Mouse (Mus musculus) hindbrain, embryonic 15.5 days (tissue): Measurements from ENCODE around the gene Gdpgp1. TPM values are rescaled to one million over a fixed set of nuclear protein-coding genes. Genes with fewer than 3 reads are reported as not detected.

Source experiments
- ATAC-seq: fragments of 200-750 bp; cut with Nextera tagmentation; 2 replicates; pipeline ENCODE4 v1.8.0; 2017; ENCODE audit warnings: low read depth, moderate number of reproducible peaks, moderate TSS enrichment; ENCODE audit not compliant: low FRiP score
- H3K27ac ChIP-seq: fragments of 300-500 bp; sonication (generic); replicated peaks from 2 replicates; pipeline ENCODE4 v1.5.1; 2015; ENCODE audit warnings: mild to moderate bottlenecking, inconsistent platforms
- H3K27me3 ChIP-seq: fragments of 300-500 bp; sonication (generic); 2 replicates; pipeline ENCODE4 v1.6.1; 2015; ENCODE audit warnings: control low read depth, inconsistent platforms
- H3K36me3 ChIP-seq: fragments of 300-500 bp; sonication (generic); 2 replicates; pipeline ENCODE4 v1.6.1; 2015; ENCODE audit warnings: control low read depth, inconsistent platforms
- H3K4me1 ChIP-seq: fragments of 300-500 bp; sonication (generic); replicated peaks from 2 replicates; pipeline ENCODE4 v1.6.1; 2015; ENCODE audit warnings: control low read depth, inconsistent platforms
- H3K4me2 ChIP-seq: fragments of 300-500 bp; sonication (generic); 2 replicates; pipeline ENCODE4 v1.6.1; 2015; ENCODE audit warnings: moderate library complexity, mild to moderate bottlenecking, inconsistent platforms
- H3K4me3 ChIP-seq: fragments of 300-500 bp; sonication (generic); 2 replicates; pipeline ENCODE4 v1.5.1; 2015; ENCODE audit warnings: mild to moderate bottlenecking, inconsistent platforms
- H3K9ac ChIP-seq: fragments of 300-500 bp; sonication (generic); 2 replicates; pipeline ENCODE4 v1.6.1; 2015; ENCODE audit warnings: inconsistent platforms
- H3K9me3 ChIP-seq: fragments of 300-500 bp; sonication (generic); 2 replicates; pipeline ENCODE4 v1.6.1; 2016; ENCODE audit warnings: control low read depth, inconsistent platforms
- WGBS: fragments of 180-500 bp; shearing (Covaris S2); methylation state at CpG from one replicate; pipeline ENCODE4 v1.1.7; 2015; 5-methylcytosine and 5-hydroxymethylcytosine counted together
- polyA plus RNA-seq: library from polyadenylated mRNA; unstranded; fragments of >200 nt; fragmentation: Nextera tagmentation; extraction: Ambion mirVana; gene quantifications from 2 replicates; pipeline ENCODE4 v1.2.1, GENCODE M21; 2015

Gdpgp1 gene
- polyA plus RNA-seq = 4.5 and 4.6 TPM in 2 replicates

GRCm38 (mm10) chr7:80232489-80233029 lies at the start of gene Gdpgp1, which contains the start of gene Cib1:
Gene Gdpgp1 (plus strand): TSS chr7:80232865.
Gene Cib1 (minus strand): TSS chr7:80232813.
- Histone ChIP-seq H3K36me3 (no peaks in the 10 kb centered on the region), H3K4me1 (peaks cover 29% of the 10 kb centered on the region), H3K4me2 (peak within 1 kb of the TSS; percentile 70), H3K27me3 (0 out of 2 replicates have a peak, but pooled peaks cover 5% of the 10 kb centered on the region), H3K9me3 (no peaks in the 10 kb centered on the region), H3K27ac (peak within 1 kb of the TSS; percentile 67), H3K4me3 (peak within 1 kb of the TSS; percentile 93), H3K9ac (peak within 1 kb of the TSS; percentile 77)
- WGBS = under 1% methylated on average over 54 of the region's 56 CpGs
- peak; percentile 96 for ATAC-seq

GRCm38 (mm10) chr7:80183466-80183865 lies 49.2 kb upstream of the Gdpgp1 start:
- H3K4me1 ChIP-seq = peaks cover 26% of the 10 kb centered on the region
- H3K9me3 ChIP-seq = no peaks in the 10 kb centered on the region
- H3K4me3 ChIP-seq = no peak overlapping the region
- no peaks in the 10 kb centered on the region for H3K36me3 ChIP-seq
- H3K27ac ChIP-seq = no peak overlapping the region
- no peak overlapping the region for H3K9ac ChIP-seq
- 87% methylated on average over 1 of the region's 1 CpGs for WGBS
- no peaks in the 10 kb centered on the region for H3K27me3 ChIP-seq
- no peak for ATAC-seq
- no peak overlapping the region for H3K4me2 ChIP-seq

GRCm38 (mm10) chr7:80183969-80184368 lies 48.7 kb upstream of the Gdpgp1 start:
- no peak for ATAC-seq
- no peaks in the 10 kb centered on the region for H3K9me3 ChIP-seq
- H3K9ac ChIP-seq = no peak overlapping the region
- no peak overlapping the region for H3K4me3 ChIP-seq
- no peak overlapping the region for H3K4me2 ChIP-seq
- H3K27me3 ChIP-seq = no peaks in the 10 kb centered on the region
- H3K4me1 ChIP-seq = peaks cover 31% of the 10 kb centered on the region
- no peak overlapping the region for H3K27ac ChIP-seq
- WGBS = 43% methylated on average over 5 of the region's 5 CpGs
- no peaks in the 10 kb centered on the region for H3K36me3 ChIP-seq

- H3K27me3 ChIP-seq = no peaks in the 10 kb centered on the region
- peaks cover 37% of the 10 kb centered on the region for H3K4me1 ChIP-seq
- no peak for ATAC-seq
- no peaks in the 10 kb centered on the region for H3K9me3 ChIP-seq
- no peak overlapping the region for H3K4me2 ChIP-seq
- no peaks in the 10 kb centered on the region for H3K36me3 ChIP-seq
- no peak overlapping the region for H3K9ac ChIP-seq
- H3K4me3 ChIP-seq = no peak overlapping the region
- H3K27ac ChIP-seq = no peak overlapping the region
- WGBS = 61% methylated on average over 4 of the region's 4 CpGs
Measured at GRCm38 (mm10) chr7:80184551-80184950, 48.1 kb upstream of the Gdpgp1 start.

GRCm38 (mm10) chr7:80184968-80185367 lies 47.7 kb upstream of the Gdpgp1 start:
- Histone ChIP-seq H3K27ac (no peak overlapping the region), H3K4me2 (no peak overlapping the region), H3K27me3 (no peaks in the 10 kb centered on the region), H3K36me3 (no peaks in the 10 kb centered on the region), H3K4me1 (peaks cover 38% of the 10 kb centered on the region), H3K9ac (no peak overlapping the region), H3K9me3 (no peaks in the 10 kb centered on the region), H3K4me3 (no peak overlapping the region)
- no peak for ATAC-seq
- WGBS = 55% methylated on average over 6 of the region's 6 CpGs

GRCm38 (mm10) chr7:80186021-80186420 lies 46.6 kb upstream of the Gdpgp1 start:
- no peak for ATAC-seq
- Histone ChIP-seq H3K9ac (no peak overlapping the region), H3K36me3 (no peaks in the 10 kb centered on the region), H3K9me3 (no peaks in the 10 kb centered on the region), H3K27me3 (no peaks in the 10 kb centered on the region), H3K4me3 (peak overlapping the region; percentile 43), H3K4me1 (peaks cover 38% of the 10 kb centered on the region), H3K4me2 (peak overlapping the region; percentile 65), H3K27ac (no peak overlapping the region)
- WGBS = 18% methylated on average over 8 of the region's 8 CpGs

- peak; percentile 92 for ATAC-seq
- H3K9me3 ChIP-seq = no peaks in the 10 kb centered on the region
- peaks cover 44% of the 10 kb centered on the region for H3K4me1 ChIP-seq
- H3K9ac ChIP-seq = peak within 1 kb of the TSS; percentile 29
- peak within 1 kb of the TSS; percentile 65 for H3K4me2 ChIP-seq
- no peaks in the 10 kb centered on the region for H3K27me3 ChIP-seq
- H3K27ac ChIP-seq = peak within 1 kb of the TSS; percentile 73
- under 1% methylated on average over 51 of the region's 51 CpGs for WGBS
- H3K4me3 ChIP-seq = peak within 1 kb of the TSS; percentile 43
- no peaks in the 10 kb centered on the region for H3K36me3 ChIP-seq
Measured at GRCm38 (mm10) chr7:80186531-80187296, 46.0 kb upstream of the Gdpgp1 start, which contains the start of gene Sema4b. Gene Sema4b (plus strand): TSS chr7:80186841.

GRCm38 (mm10) chr7:80187501-80187900 lies 45.2 kb upstream of the Gdpgp1 start:
- Histone ChIP-seq H3K4me1 (peaks cover 52% of the 10 kb centered on the region), H3K27ac (peak overlapping the region; percentile 73), H3K4me2 (peak overlapping the region; percentile 65), H3K4me3 (peak overlapping the region; percentile 43), H3K36me3 (no peaks in the 10 kb centered on the region), H3K9ac (peak overlapping the region; percentile 29), H3K9me3 (no peaks in the 10 kb centered on the region), H3K27me3 (no peaks in the 10 kb centered on the region)
- no peak for ATAC-seq
- WGBS = 41% methylated on average over 12 of the region's 12 CpGs

GRCm38 (mm10) chr7:80188579-80189125 lies 44.0 kb upstream of the Gdpgp1 start:
- 53% methylated on average over 2 of the region's 2 CpGs for WGBS
- peaks cover 62% of the 10 kb centered on the region for H3K4me1 ChIP-seq
- H3K36me3 ChIP-seq = no peaks in the 10 kb centered on the region
- no peak overlapping the region for H3K9ac ChIP-seq
- peak overlapping the region; percentile 11; the same call in 1 of the 2 replicates for H3K4me2 ChIP-seq
- no peak for ATAC-seq
- H3K9me3 ChIP-seq = no peaks in the 10 kb centered on the region
- H3K4me3 ChIP-seq = no peak overlapping the region
- no peaks in the 10 kb centered on the region for H3K27me3 ChIP-seq
- H3K27ac ChIP-seq = peak overlapping the region; percentile 48

- H3K9ac ChIP-seq = no peak overlapping the region
- no peaks in the 10 kb centered on the region for H3K27me3 ChIP-seq
- H3K9me3 ChIP-seq = no peaks in the 10 kb centered on the region
- WGBS = 33% methylated on average over 11 of the region's 11 CpGs
- peak overlapping the region; percentile 11; the same call in 1 of the 2 replicates for H3K4me2 ChIP-seq
- no peaks in the 10 kb centered on the region for H3K36me3 ChIP-seq
- no peak overlapping the region for H3K4me3 ChIP-seq
- peaks cover 69% of the 10 kb centered on the region for H3K4me1 ChIP-seq
- no peak for ATAC-seq
- H3K27ac ChIP-seq = peak overlapping the region; percentile 48
Measured at GRCm38 (mm10) chr7:80189147-80189933, 43.3 kb upstream of the Gdpgp1 start.

- Histone ChIP-seq H3K27me3 (no peaks in the 10 kb centered on the region), H3K36me3 (no peaks in the 10 kb centered on the region), H3K4me1 (peaks cover 65% of the 10 kb centered on the region), H3K4me3 (no peak overlapping the region), H3K27ac (peak overlapping the region; percentile 72), H3K4me2 (no peak overlapping the region), H3K9me3 (no peaks in the 10 kb centered on the region), H3K9ac (no peak overlapping the region)
- ATAC-seq = no peak
- WGBS = 38% methylated on average over 5 of the region's 5 CpGs
Measured at GRCm38 (mm10) chr7:80191455-80191854, 41.2 kb upstream of the Gdpgp1 start.
